Mouse (Mus musculus): ENCODE data around the gene Dnajc1.

Gene Dnajc1

DNA sequence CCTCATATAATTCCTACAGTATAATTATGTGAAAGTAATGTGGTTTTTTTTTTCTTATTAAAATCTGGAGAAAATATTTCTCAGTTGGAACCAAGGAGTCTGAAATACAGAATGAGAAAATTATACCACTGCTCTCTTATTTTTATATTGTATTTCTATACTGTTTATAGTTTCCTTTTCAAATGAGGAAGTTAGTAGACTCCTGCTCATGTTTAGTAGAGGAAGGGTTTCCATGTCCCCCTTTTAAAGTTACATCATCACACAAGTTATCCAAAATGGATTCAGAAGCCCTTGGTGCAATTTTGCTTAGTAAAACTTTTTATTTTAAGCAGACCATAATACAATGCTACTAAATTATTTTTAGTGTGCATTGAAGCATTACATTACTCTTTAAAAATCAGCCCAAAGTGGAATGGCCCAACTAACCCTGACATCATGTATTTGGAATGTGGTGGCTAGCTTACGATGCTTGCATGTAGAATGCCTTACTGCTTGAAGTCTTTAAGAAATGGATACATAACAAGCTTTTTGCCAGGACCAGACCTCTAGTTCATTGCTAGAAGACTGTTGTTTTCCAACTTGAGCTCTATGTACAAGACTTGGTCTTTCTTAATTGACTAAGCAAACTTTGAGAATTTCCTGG, 190.7 kb downstream of the Dnajc1 start:
- DNase-seq (ENCODE audit: low spot score in 2 of 2): no peak

DNA sequence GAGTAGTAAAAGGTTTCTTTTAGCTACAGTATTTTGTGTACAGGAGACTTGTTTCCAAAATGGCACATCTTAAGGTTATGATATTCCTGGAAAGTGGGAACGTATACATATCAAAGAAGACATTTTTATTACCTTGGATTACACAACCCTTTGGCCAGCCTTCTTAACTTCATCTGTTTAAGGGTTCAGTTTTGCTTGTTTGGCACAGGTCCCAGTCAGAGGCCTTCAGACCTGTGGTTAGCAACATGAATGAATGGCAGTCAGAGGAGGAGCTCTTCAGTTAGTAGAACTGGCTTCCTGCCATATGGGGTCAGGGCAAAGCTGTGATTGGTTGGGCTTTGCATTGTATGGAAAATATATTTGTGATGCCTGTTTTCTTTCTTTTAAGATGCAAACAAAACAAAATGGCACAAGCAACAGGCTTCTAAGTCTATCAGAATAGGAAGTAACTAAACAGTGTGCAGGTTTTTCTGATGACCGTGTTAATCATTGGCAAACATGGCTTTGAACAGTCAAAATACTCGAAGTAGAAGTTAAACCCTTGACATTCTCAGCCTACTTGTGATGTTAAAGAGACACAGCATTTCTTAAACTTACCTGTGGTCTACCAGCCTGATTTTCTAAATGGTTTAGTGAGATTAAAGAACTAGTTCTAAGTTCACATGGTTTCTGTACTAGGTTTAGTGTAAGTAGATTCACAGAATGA, 196.8 kb downstream of the Dnajc1 start:
- DNase-seq (ENCODE audit: low spot score in 2 of 2): no peak

DNA sequence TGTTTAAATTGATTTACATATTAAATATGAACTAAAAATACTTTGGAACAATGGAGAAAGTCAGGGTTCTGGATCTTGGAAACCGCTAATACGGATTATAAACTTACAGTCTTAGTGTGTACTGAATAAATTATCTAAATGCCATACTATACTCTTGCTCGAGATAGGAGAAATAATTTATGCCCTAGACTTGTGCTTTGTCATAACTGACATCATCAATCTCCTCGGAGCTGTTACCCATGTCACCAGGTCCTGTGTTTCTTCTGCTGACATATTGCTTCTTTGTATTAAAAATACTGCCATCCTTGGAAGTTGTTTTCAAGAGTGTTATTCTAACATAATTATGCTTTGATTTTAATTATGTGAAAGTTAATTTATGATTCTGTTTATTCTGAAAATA, 197.3 kb downstream of the Dnajc1 start:
- DNase-seq (ENCODE audit: low spot score in 2 of 2): no peak

DNA sequence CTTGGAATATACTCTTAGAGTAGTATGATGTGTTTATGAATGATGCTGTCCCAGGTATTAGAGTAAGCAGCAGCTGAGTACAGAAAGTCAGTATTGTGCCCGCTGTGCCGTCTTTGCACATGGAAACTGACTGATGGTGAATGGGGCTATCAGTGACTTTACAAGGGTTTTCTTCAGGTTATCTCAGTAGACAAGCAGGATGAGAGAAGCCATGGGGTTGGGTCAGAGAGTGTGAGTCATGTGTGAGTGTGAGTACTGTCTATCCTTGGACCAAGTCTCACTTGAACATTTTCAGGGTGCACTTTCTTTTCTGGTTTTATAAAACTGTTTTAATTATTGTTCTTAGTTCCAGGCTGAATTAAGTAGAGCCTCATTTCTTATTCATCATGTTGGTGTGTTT, 204.3 kb downstream of the Dnajc1 start:
- no peak for DNase-seq (ENCODE audit: low spot score in 2 of 2)

DNA sequence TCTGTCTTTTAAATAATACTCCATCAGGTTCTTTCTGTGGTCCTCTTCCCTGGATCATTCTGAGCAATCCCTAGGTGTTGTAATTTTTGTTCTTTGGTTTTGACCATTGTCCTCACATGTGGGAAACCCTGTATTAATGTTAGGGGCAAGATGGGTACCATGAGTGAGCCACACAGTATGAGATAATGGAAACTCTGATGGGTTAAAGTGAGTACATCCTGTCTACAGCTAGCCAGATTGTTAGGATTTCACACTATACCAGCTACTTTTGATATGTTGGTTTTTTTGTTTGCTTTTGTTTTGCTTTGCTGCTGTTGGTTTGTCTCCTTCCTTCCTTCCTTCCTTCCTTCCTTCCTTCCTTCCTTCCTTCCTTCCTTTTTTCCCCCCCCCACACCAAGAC, 209.6 kb downstream of the Dnajc1 start:
- DNase-seq (ENCODE audit: low spot score in 2 of 2): no peak

DNA sequence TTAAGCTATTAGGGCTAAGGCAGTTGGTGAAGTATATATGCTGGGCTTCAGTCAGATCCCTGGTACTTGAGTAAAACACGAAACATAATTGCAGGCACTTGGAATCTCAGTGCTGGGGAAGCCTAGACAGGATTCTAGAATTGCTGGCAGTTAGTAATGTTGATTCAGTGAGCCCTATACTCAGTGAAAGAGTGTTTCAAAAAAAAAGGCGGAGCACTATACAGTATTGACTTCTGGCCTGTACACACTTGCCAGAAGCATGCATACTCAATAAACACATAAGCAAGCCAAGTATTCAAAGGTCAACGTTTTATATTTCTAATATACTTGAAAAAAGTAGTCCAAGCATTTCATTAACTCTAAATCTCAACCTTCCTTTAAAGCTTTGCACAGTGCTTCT, 211.0 kb downstream of the Dnajc1 start:
- no peak for DNase-seq (ENCODE audit: low spot score in 2 of 2)

DNA sequence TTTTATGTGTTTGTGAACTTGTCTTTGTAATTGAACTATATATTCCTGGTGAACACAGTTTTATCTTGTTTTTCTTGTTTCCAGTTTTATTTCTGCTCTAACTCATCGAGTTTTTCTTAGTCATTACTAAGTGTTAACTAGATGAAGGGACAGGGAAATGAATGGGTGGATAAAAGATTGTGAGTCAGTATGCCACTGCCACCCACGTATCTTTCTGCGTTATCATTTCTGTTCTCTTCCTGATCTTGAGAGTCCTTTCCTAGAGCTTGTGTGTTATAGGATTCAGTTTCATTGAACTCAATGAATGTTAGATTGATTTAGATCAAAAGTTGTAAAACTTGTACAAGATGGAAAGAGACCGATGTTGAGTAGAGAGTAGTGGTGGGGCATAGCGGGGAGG, 212.3 kb downstream of the Dnajc1 start:
- no peak for DNase-seq (ENCODE audit: low spot score in 2 of 2)

DNA sequence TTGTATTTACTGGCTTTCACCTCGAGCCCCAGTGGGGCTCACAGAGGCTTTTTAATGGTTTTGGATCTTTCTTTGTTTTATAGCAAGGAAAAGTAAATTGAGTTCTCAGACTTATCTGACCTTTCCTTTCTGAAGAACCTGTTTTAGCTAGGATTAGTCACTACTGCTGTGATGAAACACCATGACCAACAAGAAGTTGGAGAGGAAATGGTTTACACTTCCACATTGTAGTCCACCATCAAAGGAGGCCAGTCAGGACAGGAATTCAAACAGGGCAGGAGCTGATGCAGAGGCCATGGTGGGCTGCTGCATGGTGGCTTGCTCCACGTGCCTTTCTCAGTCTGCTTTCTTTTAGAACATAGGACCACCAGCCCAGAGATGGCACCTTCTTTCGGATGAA, 216.4 kb downstream of the Dnajc1 start:
- no peak for DNase-seq (ENCODE audit: low spot score in 2 of 2)

DNA sequence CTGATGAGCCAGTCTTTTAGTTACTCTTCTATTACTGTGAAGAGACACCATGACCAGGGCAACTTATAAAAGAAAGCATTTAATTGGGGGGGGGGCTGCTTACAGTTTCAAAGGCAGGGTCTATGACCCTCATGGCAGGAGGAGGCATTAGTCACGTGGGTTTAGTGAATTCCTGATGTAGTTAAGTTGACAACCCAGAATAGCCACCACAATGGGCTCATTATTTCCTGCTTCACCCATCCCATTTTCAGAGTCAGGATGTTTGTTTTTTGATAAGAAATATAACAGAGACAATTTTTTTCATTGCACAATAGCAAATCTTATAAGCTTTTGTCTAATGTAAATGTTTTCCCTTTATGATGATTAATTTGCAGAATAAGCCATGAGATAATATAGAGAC, 217.4 kb downstream of the Dnajc1 start:
- DNase-seq (ENCODE audit: low spot score in 2 of 2): no peak

DNA sequence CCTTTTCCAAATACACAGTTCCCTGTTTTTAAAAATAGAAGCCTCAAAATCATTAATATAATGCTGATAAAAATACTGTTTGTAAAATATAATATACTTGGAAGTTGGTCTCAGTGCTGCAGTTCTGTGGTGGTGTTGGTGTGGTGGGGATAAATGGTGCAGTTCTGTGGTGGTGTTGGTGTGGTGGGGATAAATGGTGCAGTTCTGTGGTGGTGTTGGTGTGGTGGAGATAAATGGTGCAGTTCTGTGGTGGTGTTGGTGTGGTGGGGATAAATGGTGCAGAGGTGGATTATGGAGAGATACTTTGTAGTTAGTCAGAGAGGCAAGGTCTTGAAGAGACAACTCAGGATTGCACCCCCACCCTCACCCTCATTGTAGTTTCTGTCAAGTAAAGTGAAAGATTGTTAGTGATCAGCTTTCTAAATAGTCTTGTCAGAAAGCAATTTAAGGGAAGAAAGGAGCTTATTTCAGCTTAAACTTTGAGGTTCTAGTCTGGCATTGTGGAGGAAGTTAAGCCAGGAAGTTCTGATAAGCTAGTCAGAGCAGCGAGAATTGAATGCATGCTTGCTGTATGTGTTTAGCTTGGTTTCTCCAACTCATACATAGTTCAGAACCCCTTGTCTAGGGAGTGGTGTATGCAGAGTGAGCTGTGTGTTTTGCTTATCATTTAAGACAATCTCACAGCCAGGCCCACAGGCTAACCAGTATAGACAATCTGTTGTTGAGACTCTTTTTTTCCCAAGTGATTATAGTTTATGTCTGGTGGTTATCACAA, 223.3 kb downstream of the Dnajc1 start:
- DNase-seq (ENCODE audit: low spot score in 2 of 2): no peak

DNA sequence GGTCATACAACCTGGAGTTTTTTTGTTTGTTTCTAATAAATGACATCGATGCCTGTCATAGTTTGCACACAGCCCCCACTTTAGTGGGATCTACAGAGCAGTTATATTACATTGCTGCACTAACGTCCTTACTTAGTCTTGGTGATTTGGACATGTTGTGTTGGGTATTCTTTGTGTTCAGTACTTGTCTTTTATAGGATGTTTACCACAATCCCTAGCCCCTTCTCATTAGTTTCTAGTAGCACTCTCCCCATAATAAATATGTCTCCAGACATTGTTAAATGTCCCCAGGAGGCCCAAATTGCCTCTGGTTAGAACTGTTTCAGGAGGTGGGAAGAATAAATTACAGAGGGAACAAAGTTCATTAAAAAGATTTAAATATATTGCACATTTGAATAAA, 227.1 kb downstream of the Dnajc1 start:
- DNase-seq (ENCODE audit: low spot score in 2 of 2): no peak

DNA sequence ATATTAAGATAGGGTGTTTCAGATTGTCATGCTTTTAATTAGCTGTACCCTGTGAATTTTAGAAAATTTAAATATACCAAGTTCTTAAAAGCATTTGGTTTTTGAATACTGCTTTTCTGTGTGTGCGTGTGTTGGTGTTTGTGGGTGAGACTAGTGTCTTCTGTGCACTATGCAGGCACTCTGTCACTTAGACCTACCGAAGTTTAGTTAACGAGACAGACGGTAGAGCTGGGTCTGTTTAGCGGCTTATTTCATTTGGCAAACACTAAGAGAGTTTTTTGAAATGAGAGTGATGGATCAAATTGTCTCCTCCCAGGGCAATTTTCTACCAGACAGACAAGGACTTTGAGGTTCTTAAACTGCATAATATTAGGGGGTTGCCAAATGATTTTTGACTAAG, 231.6 kb downstream of the Dnajc1 start:
- DNase-seq (ENCODE audit: low spot score in 2 of 2): no peak

DNA sequence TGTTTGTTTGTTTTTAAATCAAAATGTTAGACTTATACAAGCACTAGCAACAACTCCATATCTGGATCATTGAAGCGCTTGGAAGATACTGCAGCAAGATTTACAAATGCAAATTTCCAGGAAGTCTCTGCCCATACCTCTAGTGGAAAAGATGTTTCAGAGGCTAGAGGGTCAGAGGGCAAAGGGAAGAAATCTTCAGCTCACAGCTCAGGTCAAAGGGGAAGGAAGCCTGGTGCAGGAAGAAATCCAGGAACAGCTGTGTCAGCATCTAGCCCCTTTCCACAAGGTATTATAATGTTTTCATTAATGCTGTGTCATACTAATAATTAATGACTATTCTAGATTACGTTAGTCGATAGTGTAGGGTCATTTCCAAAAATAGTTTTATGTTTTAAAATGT, 233.2 kb downstream of the Dnajc1 start:
- no peak for DNase-seq (ENCODE audit: low spot score in 2 of 2)

DNA sequence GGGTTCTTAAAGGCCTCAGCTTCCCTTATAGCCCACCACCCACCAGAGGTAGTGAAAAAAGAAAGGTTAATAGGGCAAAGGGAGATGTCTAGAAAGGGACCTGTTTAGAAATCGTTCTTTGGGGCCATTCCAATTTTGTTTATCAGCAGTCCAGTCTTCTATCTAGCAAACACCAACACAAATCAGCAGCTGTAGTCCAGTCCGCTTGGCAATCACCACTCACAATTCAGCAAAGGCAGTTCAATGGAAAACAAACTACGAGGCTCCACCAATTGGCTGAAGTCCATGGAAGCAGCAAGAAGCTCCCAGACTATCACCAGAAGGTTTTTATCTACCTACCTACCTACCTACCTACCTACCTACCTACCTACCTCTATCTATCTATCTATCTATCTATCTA, 236.5 kb downstream of the Dnajc1 start:
- DNase-seq (ENCODE audit: low spot score in 2 of 2): no peak

All from right cerebral cortex, adult 2 months (tissue).